Mouse (Mus musculus) cerebellum, postnatal 10 days (tissue): ENCODE measurements around the gene Gdf7.
A peak's percentile ranks its signal among the peaks of the same experiment; 100 is the strongest.

Experiments used
- DNase-seq, 2 experiments: peaks; one replicate each; pipeline ENCODE4 v3.0.0; 2021; ENCODE audit warnings: mixed read lengths in 2 of 2

The Gdf7 gene

DNA sequence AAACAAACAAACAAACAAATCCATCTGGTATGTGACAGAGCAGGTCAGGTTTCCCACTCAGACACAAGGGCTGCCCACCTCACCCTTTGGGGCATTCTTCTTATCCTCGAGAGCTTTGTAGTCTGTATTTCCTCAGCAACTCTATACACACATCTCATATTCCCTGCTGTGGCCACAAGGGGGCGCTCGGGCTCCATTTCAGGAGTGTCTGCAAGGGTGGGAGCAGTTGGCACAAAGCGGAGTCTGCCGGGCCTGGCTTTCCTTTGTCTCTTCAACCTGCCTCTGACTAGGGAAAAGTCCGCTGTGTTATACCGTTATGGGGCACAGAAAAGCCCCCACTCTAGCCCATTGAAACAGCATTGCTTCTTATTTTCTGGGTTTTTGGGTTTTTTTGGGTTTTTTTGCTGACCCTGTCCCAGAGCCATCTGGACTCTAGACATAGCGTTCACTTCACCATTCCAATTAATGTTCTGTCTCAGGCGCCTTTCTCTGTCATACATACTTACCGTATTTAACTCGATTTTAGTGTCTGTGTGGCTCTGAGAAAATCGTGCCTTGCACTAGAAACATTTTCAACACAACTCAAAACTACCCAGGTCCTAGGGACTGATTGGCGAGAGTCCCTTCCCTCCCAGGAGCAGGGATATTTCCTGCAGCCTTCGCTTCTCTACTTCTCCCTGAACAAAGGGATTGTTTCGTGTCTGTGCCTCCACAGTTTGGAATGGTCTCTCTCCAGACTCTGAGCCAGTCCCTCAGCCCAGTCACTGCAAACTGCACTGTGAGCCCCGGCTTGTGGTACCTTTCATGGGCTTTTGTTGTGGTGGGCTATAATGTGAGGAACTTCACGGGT is 25.3 kb upstream of the Gdf7 start:
- DNase-seq = peak; percentile 98

DNA sequence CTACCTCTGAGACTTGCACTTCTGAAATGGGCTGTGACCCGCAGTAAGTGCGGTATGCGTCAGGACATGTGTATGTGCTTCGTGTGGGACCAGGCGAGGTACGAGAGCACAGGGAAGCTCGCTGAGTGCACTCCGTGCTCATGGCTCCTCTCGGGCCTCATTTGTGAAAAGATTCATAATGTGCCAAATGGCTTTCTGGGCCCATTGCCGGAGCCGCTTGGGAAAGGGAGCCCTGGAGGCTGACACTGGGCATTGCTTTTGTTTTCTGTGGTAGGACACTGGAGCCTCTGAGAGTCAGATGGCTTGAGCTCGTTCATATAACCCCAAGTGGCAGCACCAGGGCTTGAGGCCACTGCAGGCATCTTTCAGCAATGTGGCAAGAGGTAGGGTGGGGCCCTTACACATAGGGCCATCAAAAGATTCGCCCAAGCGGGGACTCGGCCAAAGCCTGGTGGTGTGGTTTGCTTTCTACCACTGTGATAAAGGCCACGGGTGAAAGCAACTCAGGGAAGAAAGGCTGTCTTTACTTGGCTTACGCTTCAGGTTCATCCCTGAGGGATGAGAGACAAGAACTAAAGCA is 24.3 kb upstream of the Gdf7 start:
- peak; percentile 76 to 80 for DNase-seq

GRCm38 (mm10) chr12:8325245-8325942 is 23.6 kb upstream of the Gdf7 start:
- peak; percentile 66 to 71 for DNase-seq

DNA sequence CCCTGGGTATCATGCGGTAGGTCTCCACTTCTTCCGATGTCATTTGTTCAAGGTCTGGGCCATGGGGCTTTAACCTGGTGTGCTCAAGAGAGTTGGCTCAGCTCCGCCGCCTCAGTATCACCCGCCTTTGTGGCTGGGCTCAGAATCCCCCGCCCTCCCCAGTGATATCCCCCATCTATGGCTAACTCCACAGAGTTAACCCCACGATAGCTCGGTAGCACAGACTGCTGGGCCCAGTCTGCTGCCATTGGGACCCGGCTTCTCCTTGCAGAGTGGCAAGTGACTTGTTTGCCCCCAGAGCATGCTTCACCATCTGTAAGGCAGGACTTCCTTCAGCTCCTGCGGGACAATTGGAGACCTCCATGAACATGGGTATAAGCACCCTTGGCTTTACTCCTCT is 22.3 kb upstream of the Gdf7 start:
- DNase-seq = no peak

DNA sequence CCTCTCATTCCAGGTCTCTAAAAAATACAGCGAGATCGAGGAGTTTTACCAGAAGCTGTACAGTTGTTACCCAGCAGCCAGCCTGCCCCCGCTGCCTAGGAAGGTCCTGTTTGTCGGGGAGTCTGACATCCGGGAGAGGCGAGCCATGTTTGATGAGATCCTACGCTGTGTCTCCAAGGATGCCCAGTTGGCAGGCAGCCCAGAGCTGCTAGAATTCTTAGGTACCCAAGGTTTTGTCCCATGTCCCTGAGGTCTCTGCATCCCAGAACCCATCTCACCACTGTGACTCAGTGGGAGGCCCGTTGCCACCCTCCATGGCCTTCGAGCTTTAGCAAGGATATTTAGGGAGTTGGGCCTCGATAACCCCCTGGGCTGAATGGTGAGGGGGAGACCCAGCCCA is 19.8 kb upstream of the Gdf7 start:
- DNase-seq = peak in 1 of 2 experiments; percentile 42

- peak; percentile 92 to 94 for DNase-seq
Observed at GRCm38 (mm10) chr12:8320084-8320713, 18.4 kb upstream of the Gdf7 start.

GRCm38 (mm10) chr12:8316541-8316940 is 14.8 kb upstream of the Gdf7 start:
- DNase-seq = no peak

- DNase-seq = no peak
Observed at GRCm38 (mm10) chr12:8313773-8314172, 12.0 kb upstream of the Gdf7 start.

- DNase-seq = peak; percentile 96 to 98
Observed at GRCm38 (mm10) chr12:8313270-8313771, 11.6 kb upstream of the Gdf7 start, which contains the start of gene Hs1bp3. Gene Hs1bp3, plus strand, starts transcription at chr12:8313432.

GRCm38 (mm10) chr12:8312266-8312665 is 10.5 kb upstream of the Gdf7 start:
- DNase-seq = no peak

DNA sequence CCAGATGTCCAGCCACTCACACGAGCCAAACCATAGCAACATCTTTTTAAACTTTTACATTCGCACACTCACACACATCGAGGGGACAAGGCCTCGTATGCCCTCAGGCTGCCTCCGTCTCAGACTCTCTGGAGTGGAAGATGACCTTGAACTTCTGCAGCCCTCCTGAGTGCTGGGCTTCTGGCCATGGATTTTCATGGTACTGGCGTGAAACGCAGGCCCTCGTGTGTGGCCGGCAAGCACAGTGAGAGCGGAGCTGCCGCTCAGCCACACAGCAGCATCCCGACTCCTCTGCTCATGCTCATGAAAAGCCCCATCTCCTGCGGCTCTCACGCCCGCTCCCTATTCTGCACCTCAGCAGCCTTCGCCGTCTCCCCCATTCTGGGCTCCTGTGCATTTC is 9.2 kb upstream of the Gdf7 start:
- DNase-seq = peak; percentile 52 to 57

GRCm38 (mm10) chr12:8306910-8307309 is 5.2 kb upstream of the Gdf7 start:
- DNase-seq = no peak

DNA sequence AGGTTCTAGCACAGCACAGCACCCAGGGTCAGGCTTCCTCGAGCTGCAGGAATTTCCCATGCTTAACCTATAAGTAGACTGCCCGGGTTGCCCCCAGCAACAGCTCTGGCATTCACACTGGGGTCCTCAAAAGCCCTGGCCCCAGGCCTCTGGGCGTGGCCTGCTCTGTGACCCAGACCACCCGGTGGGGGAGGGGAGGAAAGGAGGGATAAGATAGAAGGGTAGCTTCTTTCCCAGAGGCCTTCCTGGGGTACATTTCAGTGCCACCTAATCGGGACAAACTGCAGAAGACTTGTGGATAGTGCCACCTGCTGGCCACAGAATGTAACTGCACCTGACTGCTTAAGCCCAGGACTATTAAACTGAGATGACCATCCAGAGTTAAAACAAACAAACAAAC is 4.7 kb upstream of the Gdf7 start:
- DNase-seq = peak; percentile 81 to 84

DNA sequence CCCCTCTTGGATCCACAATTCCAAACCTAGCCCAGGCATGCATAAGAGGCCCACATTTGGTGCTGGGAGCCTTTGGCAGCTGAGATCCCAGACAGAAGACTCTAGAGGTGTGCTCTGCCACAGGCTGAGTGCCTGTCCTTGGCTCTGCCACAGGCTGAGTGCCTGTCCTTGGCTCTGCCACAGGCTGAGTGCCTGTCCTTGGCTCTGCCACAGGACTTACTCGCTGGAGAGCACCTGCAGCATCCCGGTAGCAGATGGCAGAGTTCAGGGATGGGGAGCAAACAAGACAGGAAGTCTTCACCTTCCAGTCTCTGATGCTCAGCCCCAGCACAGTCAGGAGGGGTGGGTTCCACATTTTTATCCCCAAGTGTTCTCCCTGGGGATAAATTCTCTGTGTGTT is 3.5 kb upstream of the Gdf7 start:
- peak in 1 of 2 experiments; percentile 5 for DNase-seq

- DNase-seq = peak in 1 of 2 experiments; percentile 36
Observed at GRCm38 (mm10) chr12:8301011-8301814, 541 bp downstream of the Gdf7 start.

- peak in 1 of 2 experiments; percentile 7 for DNase-seq
Observed at GRCm38 (mm10) chr12:8300521-8300920, 1.2 kb downstream of the Gdf7 start.

DNA sequence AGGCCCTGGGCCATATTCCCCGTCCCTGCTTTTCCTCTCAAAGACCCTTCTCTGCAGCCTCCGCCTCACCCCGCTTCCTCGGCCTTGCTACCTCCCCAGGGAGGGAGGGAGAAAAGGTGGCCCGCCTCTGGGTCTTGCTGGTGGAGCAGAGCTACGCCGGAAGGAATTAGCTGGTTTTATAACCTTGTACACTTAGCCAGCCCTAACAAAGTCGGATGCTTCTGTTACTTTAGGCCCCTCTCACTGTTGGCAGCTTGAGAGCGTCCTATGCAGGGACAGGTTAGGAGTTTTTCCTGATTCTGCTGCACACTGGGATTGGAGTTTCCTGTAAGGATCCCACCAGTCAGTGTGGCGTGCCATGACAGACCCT is 1.7 kb downstream of the Gdf7 start:
- no peak for DNase-seq

DNA sequence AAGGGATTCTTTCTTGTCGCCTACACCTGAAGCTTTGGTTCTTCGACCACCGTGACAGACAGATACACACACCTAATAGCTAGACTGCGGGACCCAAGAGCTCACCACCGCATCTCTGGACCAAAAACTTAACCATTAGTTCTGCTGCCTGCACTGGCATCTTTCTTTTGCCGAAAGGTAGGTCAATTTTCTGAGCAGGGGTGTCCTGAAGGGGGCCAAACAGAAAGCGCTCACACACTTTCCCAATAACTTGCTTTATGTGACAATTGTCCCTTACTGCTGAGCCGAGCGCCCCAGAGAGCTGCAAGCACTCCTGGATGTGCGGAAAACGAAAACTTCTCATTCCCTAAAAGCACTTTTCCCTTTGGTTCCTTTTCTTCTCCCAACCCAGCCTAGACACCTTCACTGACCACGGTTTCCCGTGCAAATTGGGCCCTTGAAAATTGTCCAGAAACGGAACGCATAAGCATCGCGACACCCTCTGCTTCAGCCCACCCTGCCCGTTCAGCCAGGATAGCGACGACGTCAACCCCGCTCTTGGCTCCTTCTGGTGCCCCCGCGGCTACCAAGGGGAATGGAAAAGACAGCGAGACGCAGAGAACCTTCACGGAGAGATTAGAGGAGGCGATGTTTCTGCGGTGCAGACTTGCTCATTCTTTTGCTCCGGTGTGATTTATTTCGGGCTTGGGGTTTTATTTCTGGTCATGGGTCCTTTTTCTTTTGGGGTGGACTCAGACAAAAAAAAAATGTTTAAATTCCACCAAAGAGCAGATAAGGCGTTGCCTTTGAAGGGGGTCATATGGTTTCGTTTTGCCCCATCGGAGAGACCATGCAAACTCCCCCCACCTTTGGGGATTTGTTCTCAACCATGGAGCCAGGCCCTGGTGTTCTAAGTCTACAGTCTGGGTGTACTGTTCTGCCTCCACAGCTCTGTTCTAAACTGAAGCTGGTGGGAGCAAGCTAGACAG is 2.3 kb downstream of the Gdf7 start:
- peak; percentile 40 to 51 for DNase-seq

- DNase-seq = peak in 1 of 2 experiments; percentile 45
Observed at GRCm38 (mm10) chr12:8298361-8299142, 3.2 kb downstream of the Gdf7 start.
